In genomic region chr8:83061873-83062272, GRCm38 (mm10) we compare ENCODE assay signal across 18 mouse cellular contexts.
"Had no signal": no experiment of that assay in that cellular context is flagged by ENCODE, and none has a peak within 500 bp of the region (broad histone marks: within the 10 kb centered on the region; RNA-seq: fewer than 3 reads in every experiment).

No protein-coding gene starts in this region.

- H3K4me3 ChIP-seq: megakaryocyte, embryonic 14.5 days; midbrain, embryonic 12.5 days; neural tube, embryonic 12.5 days; stomach, embryonic 15.5 days had no signal

- H3K27me3 ChIP-seq: megakaryocyte, embryonic 14.5 days; midbrain, embryonic 12.5 days; neural tube, embryonic 12.5 days; stomach, embryonic 15.5 days had no signal

- H3K36me3 ChIP-seq: midbrain, embryonic 12.5 days; neural tube, embryonic 12.5 days; stomach, embryonic 15.5 days had no signal

- H3K27ac ChIP-seq: liver, embryonic 14.5 days; midbrain, embryonic 12.5 days; neural tube, embryonic 12.5 days; stomach, embryonic 15.5 days; stomach, postnatal 0 days had no signal

- DNase-seq: lung, adult 18-20 months; lung, embryonic 14.5 days; lung, postnatal 10 days; lung, postnatal 4 days; midbrain, embryonic 14.5 days; retina, postnatal 1 day; right cerebral cortex, adult 18-20 months; right cerebral cortex, postnatal 25 days; right cerebral cortex, postnatal 4 days; thymus, adult 2 months; thymus, postnatal 25 days; thymus, postnatal 4 days had no signal

- H3K9ac ChIP-seq: liver, embryonic 14.5 days; lung, embryonic 14.5 days; midbrain, embryonic 12.5 days; neural tube, embryonic 12.5 days; stomach, embryonic 15.5 days had no signal

- H3K4me2 ChIP-seq: lung, embryonic 14.5 days; midbrain, embryonic 12.5 days; neural tube, embryonic 12.5 days; stomach, embryonic 15.5 days had no signal

- H3K4me1 ChIP-seq: midbrain, embryonic 12.5 days; stomach, embryonic 15.5 days had no signal

- H3K9me3 ChIP-seq: megakaryocyte, embryonic 14.5 days; midbrain, embryonic 12.5 days; neural tube, embryonic 12.5 days; stomach, embryonic 15.5 days had no signal
